8 mouse cellular contexts compared by ENCODE assay signal in the genomic region with DNA sequence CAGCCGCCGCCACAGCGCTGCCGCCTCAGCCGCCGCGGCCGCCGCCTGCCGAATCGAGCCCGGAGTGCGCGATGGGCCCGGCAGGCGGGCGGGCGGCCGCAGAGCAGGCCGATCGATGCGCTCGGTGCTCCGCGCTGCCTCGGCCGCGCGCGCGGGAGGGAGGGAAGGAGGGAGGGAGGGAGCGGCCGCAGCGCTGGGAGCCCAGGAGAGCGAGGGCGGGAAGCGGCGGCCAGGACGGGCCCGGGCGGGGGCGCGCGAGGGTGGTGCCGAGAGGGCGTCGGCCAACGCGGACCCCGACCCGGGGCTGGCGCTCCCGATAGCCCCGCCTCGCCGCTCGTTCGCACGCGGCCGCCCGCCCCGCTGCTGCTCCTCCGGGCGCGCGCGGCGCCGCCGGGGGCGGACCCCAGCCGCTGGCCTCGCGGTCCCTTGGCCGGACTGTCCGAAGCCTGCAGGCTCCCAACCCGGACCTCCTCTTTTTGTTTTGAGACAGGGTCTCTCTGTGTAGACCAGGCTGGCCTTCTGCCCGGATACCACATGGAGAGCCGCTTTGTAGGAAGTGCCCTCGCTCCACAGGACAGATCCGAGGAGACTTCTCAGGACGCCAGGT. TPM values are rescaled to one million over a fixed set of nuclear protein-coding genes. Genes with fewer than 3 reads are reported as not detected.
DNase-seq lines count a peak whose midpoint lies in the region; ATAC-seq and TF ChIP-seq lines count a peak whose summit lies in the region.

A gene (minus strand): TSS at position 55 of the 607 bp plus-strand sequence.

- WGBS in forebrain, postnatal 0 days = under 1% methylated on average over 61 of the region's 83 CpGs
- whole genome bisulfite sequencing in lung, embryonic 15.5 days = under 1% methylated on average over 62 of the region's 83 CpGs

- peak; percentile 72 for ATAC-seq in G1E (ENCODE audit: extremely low read depth, insufficient number of reproducible peaks, low FRiP score, poor library complexity, severe bottlenecking)
- ATAC-seq in forebrain, postnatal 0 days = peak; percentile 89
- ATAC-seq in lung, embryonic 15.5 days (ENCODE audit: borderline replicate concordance, extremely low read depth, low FRiP score, low TSS enrichment) = peak; percentile 96

- H3K9me3 ChIP-seq in G1E (replicated peaks) = no peaks in the 10 kb centered on the region
- no peaks in the 10 kb centered on the region for H3K9me3 ChIP-seq in forebrain, postnatal 0 days (ENCODE audit: low read length)
- H3K9me3 ChIP-seq in lung, embryonic 15.5 days = no peaks in the 10 kb centered on the region

- peak within 1 kb of the TSS; percentile 91 for H3K4me3 ChIP-seq in G1E (ENCODE audit: low read depth, low read length)
- H3K4me3 ChIP-seq in forebrain, postnatal 0 days (ENCODE audit: low read depth, low read length) = peak within 1 kb of the TSS; percentile 91
- H3K4me3 ChIP-seq in lung, embryonic 15.5 days = peak within 1 kb of the TSS; percentile 93

- TF ChIP-seq CTCF in G1E (IDR thresholded peaks at IDR 0.05; ENCODE audit: low read depth, low read length) = no peak
- no peak for TF ChIP-seq CTCF in forebrain, postnatal 0 days (IDR thresholded peaks at IDR 0.05; ENCODE audit: low read depth)

- H3K9ac ChIP-seq in forebrain, postnatal 0 days = peak within 1 kb of the TSS; percentile 84
- peak within 1 kb of the TSS; percentile 94 for H3K9ac ChIP-seq in lung, embryonic 15.5 days

- H3K4me1 ChIP-seq in G1E (ENCODE audit: insufficient read depth, low read depth, low read length) = peaks cover 21% of the 10 kb centered on the region
- H3K4me1 ChIP-seq in forebrain, postnatal 0 days (ENCODE audit: insufficient read depth) = peaks cover 12% of the 10 kb centered on the region
- H3K4me1 ChIP-seq in lung, embryonic 15.5 days = peaks cover 17% of the 10 kb centered on the region; the same call in 1 of the 2 replicates

- H3K27ac ChIP-seq in forebrain, postnatal 0 days (ENCODE audit: low read depth, low read length) = peak within 1 kb of the TSS; percentile 90
- peak within 1 kb of the TSS; percentile 88 for H3K27ac ChIP-seq in lung, embryonic 15.5 days

- H3K27me3 ChIP-seq in G1E (ENCODE audit: insufficient read depth, low read length) = peaks cover 6% of the 10 kb centered on the region; the same call in 1 of the 2 replicates
- H3K27me3 ChIP-seq in forebrain, postnatal 0 days (ENCODE audit: insufficient read depth, low read length) = no peaks in the 10 kb centered on the region
- no peaks in the 10 kb centered on the region for H3K27me3 ChIP-seq in lung, embryonic 15.5 days

- peak; percentile 65 for DNase-seq in G1E (ENCODE audit: low spot score)
- DNase-seq in cerebellum, adult 18-20 months = peak; percentile 87 to 95
- DNase-seq in forebrain, postnatal 0 days = peak; percentile 96
- peak; percentile 94 for DNase-seq in heart, postnatal 4 days
- peak; percentile 50 to 72 for DNase-seq in layer of hippocampus, adult 8-10 months (ENCODE audit: low spot score in 2 of 2)
- peak; percentile 90 for DNase-seq in ovary, adult 18-20 months (ENCODE audit: low spot score)
- peak; percentile 92 for DNase-seq in thymus, postnatal 0 days (ENCODE audit: low spot score)

- peak within 1 kb of the TSS; percentile 80 for H3K4me2 ChIP-seq in forebrain, postnatal 0 days (ENCODE audit: low read depth)
- H3K4me2 ChIP-seq in lung, embryonic 15.5 days = peak within 1 kb of the TSS; percentile 78

- peaks cover 11% of the 10 kb centered on the region for H3K36me3 ChIP-seq in G1E (replicated peaks)
- no peaks in the 10 kb centered on the region; the same call in 1 of the 2 replicates for H3K36me3 ChIP-seq in forebrain, postnatal 0 days (ENCODE audit: insufficient read depth)
- H3K36me3 ChIP-seq in lung, embryonic 15.5 days = peaks cover 10% of the 10 kb centered on the region; the same call in 1 of the 2 replicates

RNA-seq across cellular contexts. Expression of the gene that starts here (rescaled TPM):
- total RNA-seq in G1E (2014; fragmentation: Nextera tagmentation) (44.8 and 52.3 TPM in 2 replicates), G1E (2017) (14.5 and 15.8 TPM in 2 replicates)
- 27.2 and 45.7 TPM in 2 replicates for polyA plus RNA-seq in G1E (2012)
- 41.3 and 47.6 TPM in 2 replicates for total RNA-seq in forebrain, postnatal 0 days (2014; rRNA removed)
- polyA plus RNA-seq in forebrain, postnatal 0 days (2015; fragmentation: Nextera tagmentation; extraction: Ambion mirVana) = 82.8 and 92.1 TPM in 2 replicates
- 10 to 100 TPM; 49.2 to 50.5 TPM for total RNA-seq in heart, postnatal 4 days (2021)
- total RNA-seq in layer of hippocampus, adult 8-10 months (2022) = 10 to 100 TPM; 66.0 to 82.4 (median 74.5) TPM
- 92.2 and 99.5 TPM in 2 replicates for polyA plus RNA-seq in lung, embryonic 15.5 days (2015; fragmentation: Nextera tagmentation; extraction: Ambion mirVana)
- 122 and 134 TPM in 2 replicates for polyA plus RNA-seq in thymus, postnatal 0 days (2015; fragmentation: Nextera tagmentation; extraction: Ambion mirVana)

Comparison
In these comparisons a context has a peak if more than half of its experiments do, and no peak if none do; other contexts are left out.
1. Peak in every context shown above with its lines: DNase-seq, ATAC-seq, H3K4me3 ChIP-seq and H3K27ac ChIP-seq.